Mouse (Mus musculus) embryo, embryonic 11 days (tissue): Measurements from ENCODE around the gene Pitx1.

ENCODE experiments used
- DNase-seq: peaks from one replicate; pipeline ENCODE4 v3.0.0-alpha.2; 2015

The Pitx1 gene

GRCm38 (mm10) chr13:55836142-55836625 lies at the start of gene Pitx1:
Gene Pitx1, minus strand, starts transcription at chr13:55836192.
- no peak for DNase-seq

DNA sequence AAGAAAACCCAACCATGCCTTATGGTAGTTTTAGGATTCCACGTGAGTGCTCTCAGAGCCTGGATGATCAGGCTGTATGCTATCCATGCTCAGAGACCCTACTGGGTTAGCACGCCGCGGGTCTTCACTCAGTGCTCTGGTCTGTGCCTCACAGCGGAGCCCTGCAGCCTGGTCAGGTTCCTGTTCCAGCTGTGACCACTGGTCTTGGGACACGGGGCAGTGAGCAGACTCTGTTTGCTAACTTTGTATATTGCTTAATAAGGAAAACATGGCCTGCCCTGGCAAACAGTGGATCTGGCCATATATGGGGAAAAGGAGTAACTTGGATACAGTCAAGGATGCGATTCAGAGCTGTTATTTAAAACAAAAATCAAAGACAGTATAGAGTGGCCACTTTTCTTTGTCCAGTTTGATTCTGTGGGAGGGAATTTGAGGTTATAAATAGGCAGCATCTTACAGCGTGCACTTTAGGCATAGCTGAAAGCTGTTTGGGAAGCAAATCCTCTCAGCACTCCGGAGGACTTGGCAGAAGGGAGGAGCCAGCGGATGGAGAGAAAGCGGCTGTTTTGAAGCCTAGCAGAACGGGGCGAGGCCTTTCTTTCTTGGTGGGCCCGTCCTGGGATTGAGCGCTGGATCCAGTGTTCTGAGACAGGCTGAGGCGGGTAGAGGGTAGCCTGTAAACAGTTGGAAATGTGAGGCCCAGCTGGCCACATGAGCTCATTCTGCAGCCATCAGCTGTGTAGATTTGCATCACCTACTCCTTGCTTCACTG lies 45.6 kb upstream of the Pitx1 start:
- DNase-seq: no peak

GRCm38 (mm10) chr13:55878353-55878752 lies 42.4 kb upstream of the Pitx1 start:
- no peak for DNase-seq

GRCm38 (mm10) chr13:55871410-55871809 lies 35.4 kb upstream of the Pitx1 start:
- DNase-seq: no peak

DNA sequence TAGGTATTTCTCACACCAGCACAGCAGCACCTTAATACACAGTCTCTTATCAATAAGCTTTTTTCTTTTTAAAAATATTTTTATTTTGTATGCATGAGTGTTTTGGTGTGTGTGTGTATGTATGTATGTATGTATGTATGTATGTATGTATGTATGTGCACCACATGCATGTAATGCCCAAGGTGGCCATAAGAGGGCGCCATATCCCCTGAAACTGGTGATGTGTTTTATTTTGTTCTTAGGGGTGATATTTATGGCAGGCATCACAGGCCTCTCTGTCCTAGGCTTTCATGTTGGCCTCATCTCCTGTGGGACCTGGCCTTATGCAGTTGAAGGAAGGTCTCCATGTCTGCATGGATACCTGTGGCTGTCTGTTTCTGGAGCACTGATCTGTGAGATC lies 34.0 kb upstream of the Pitx1 start:
- no peak for DNase-seq

GRCm38 (mm10) chr13:55867540-55868103 lies 31.6 kb upstream of the Pitx1 start:
- no peak for DNase-seq

GRCm38 (mm10) chr13:55860483-55860882 lies 24.5 kb upstream of the Pitx1 start:
- DNase-seq: no peak

DNA sequence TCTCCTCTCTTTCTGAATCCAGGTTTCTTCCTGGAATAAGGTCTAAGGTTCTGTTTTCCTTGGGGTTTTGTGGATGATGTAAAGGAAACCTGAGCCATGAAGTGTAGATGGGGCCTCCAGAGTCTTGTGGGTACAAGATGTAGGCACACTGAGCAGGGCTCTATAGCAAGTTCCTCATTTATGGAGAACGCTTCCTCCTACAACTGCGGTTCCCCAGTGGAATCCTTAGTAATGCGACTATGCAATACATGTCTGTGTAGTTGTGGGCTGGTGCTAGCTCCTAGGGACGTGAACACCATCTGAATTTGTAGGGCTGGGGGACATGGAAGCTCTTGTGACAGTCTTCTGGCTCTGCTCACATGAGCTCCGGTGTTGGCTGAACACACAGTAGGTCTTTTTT lies 22.5 kb upstream of the Pitx1 start:
- no peak for DNase-seq

GRCm38 (mm10) chr13:55855793-55856192 lies 19.8 kb upstream of the Pitx1 start:
- DNase-seq: no peak

DNA sequence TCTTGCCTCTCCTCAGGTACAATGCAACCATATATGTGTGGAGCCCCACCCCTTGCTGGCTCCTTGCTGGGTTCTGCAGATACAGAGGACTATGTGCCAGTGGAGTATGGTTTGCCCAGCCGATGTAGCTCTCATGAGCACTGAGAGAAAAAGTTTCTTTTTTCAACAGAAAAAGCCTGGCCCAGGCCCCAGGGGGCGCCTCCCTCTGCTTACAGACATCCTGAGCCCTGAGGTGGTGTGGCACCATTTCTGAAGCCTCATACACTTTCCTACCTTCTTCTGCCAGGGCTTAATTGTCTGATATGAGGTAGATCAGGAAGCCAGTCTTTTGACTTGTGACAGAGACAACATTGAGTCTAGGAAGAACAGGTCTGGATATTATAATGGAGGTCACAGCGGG lies 16.2 kb upstream of the Pitx1 start:
- DNase-seq: no peak

DNA sequence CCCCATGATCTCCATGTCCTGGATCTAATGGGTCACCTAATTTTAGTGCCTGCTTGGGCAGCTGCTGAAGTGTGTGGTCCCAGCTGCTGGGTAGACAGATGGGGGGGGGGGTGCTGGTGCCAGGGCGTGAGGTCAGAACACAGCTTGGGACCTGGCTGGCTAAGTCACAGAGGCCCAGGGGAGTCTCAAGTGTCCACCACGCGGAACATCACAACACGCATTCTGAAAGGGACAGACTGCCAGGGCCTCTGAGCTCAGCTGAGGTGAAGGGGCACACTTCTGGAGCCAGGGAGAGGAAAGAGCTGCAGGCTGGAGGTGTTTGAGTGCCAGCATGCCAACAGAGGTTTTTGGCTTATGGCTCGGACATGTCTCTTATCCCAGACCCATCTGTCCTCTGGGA lies 14.7 kb upstream of the Pitx1 start:
- DNase-seq: no peak

DNA sequence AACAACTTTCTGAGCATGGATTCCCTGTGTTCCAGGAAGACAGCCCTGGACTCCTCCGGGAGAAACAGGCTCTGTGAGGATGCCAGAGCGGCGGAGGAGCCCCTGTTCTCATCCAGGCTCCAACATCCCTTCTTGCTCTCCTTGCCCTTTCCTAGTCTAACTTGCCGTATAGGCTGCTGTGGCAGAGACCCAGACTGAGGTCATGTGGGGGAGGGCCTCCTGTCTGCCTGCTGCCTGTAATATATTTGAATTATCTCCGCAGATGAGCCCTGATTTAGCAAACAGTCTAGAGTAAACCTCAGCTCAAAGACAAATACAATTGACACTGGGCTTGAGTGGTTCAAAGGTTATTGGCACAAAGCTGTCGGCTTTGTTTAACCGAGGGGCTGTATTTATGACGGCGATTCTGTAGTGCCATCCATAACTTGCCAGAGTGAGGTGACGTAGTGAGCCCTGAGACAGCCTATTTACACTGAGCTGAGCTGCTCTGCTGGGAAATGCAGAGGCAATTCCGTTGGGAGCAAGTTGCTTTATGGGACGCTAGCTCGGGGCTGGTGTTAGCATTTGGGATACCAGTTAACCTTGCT lies 12.7 kb upstream of the Pitx1 start:
- no peak for DNase-seq

- DNase-seq: peak; percentile 65
Measured at GRCm38 (mm10) chr13:55847805-55848204, 11.8 kb upstream of the Pitx1 start.

GRCm38 (mm10) chr13:55843700-55844099 lies 7.7 kb upstream of the Pitx1 start:
- no peak for DNase-seq

GRCm38 (mm10) chr13:55840223-55840622 lies 4.2 kb upstream of the Pitx1 start:
- DNase-seq: no peak

- peak; percentile 57 for DNase-seq
Measured at GRCm38 (mm10) chr13:55836786-55837780, 1.1 kb upstream of the Pitx1 start.

GRCm38 (mm10) chr13:55835548-55836097 lies 369 bp downstream of the Pitx1 start:
- peak; percentile 64 for DNase-seq

DNA sequence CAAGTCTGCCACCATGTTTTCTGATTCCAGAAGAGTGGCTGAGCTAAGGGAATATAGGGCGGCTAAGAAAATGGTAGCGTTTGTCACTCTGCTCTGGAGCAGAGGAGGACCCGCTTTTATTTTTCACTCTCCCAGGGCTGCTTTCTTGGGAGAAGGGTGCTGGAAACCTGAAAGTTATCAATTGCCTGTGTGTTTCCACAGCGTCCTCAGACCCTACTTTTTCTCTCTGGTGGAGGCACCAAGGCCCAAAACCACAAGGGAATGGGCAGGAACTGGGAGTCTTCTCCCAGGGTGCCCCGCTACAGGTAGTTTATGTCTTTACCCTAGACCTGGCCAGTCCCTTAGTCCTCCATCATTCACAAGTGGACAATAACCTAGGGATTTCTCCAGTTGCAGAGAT lies 1.3 kb downstream of the Pitx1 start:
- no peak for DNase-seq

- DNase-seq: no peak
Measured at GRCm38 (mm10) chr13:55833921-55834320, 2.1 kb downstream of the Pitx1 start.

GRCm38 (mm10) chr13:55832602-55833001 lies 3.4 kb downstream of the Pitx1 start:
- no peak for DNase-seq

DNA sequence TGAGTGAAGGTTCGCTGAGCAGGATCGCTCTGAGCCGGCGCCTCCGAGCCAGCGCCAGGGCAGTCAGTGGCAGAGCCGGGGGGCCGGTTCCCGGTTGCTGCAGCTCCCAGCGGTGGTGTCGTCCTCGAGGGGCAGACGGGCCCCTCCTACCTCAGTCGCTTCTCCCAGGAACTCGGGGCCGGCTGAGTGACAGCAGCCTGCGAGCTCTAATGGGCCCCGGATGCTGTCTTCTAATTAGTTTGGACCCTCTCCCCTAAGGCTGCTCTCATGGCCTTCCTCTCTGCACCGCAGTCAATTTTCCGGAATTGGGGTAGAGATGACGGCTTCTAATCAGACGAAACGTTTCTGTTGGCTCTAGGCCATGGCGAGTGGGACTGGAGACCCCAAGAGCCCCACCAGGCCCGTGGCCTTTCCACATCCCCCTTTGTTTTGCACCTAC lies 4.3 kb downstream of the Pitx1 start:
- DNase-seq: no peak
